Mouse (Mus musculus) cerebellum, postnatal 14 days (tissue): ENCODE data around the gene Slc25a26.

ENCODE experiments used
- DNase-seq, 2 experiments: peaks; one replicate each; pipeline ENCODE4 v3.0.0; 2021; ENCODE audit warnings: mixed read lengths in 2 of 2

The Slc25a26 gene

DNA sequence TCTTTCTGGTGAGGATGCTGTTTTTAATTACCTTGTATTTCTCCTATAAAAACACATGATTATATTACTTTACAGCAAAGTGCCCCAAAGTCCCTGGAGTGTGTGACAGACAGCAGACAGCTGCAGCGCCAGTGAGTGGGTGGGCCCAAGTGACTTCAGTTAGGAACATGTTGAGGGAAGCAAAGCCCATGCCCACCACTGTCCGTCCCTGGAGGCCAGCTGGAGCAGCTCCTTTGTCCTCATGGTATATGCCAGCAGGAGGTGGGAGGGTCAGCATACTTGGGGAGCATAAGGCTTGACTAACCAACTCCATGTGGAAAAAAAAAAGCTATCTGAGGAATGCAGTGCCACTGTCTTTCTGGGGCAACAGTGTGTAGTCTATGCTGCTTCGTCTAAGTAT lies 103.9 kb downstream of the Slc25a26 start:
- no peak for DNase-seq

DNA sequence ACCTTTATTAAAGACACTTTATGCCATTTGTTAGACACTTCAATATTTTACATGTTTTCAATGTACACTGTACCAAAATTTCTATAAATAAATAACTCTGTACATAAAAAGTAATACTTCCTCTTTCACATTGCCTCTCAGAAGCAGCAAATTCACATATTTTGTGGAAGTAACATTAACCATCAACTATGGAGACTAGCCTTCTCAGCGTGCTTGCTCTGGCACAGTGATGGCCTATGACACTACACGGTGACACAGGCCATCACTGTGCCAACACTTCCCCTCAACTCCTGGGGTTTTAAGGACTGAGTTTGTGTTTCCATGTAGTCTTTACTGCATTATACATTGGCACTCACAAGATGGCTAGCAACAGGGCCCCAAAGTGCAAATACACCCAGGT lies 104.4 kb downstream of the Slc25a26 start:
- no peak for DNase-seq

DNA sequence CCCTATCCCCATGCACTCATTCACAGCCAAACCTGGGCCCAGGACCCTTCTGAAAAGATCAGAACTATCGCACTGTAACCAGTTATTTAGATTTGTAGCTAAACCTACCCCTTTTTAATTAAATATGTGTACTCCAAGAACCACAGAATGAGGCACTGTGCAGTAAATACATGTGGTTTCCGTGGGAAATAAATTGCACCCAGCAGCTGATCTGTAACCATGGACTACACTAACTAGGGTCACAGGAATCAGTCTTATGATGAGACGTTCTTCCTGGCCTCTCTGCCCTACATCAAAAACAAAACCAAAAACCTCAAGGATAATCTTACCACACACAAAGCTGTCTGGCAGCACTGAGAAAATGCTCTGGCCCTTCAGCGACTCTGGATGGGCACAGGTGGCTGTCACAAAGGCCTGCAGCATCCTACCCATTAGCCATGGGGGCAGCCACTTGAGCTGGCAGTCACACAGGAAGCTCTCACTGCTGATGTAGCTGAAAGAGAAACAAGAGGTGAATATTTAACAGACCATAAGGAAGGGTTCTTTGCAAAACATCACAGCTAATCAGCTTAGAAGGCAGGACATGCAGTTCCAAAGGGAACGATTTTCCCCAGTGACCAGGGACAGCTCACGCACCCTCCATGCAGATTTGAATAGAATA lies 113.2 kb downstream of the Slc25a26 start:
- no peak for DNase-seq

DNA sequence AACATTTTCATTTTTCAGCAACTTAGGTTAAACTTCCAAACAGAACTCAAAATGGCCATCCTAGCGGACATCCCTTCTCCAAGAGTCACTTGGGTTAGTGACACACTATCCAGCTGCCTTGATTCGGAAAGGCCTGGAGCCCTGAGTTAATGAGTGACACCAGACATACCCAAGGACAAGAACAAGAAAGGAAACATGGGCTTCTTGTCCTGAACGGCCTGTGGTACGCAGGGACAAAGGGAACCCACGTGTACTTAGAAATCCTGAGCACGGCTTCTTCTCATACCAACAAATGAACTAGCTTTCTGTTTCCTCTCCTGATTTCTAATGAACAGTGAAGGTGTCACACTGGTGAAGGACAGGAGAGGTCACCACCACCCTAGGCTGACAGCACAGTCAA lies 114.2 kb downstream of the Slc25a26 start:
- DNase-seq, result no peak

DNA sequence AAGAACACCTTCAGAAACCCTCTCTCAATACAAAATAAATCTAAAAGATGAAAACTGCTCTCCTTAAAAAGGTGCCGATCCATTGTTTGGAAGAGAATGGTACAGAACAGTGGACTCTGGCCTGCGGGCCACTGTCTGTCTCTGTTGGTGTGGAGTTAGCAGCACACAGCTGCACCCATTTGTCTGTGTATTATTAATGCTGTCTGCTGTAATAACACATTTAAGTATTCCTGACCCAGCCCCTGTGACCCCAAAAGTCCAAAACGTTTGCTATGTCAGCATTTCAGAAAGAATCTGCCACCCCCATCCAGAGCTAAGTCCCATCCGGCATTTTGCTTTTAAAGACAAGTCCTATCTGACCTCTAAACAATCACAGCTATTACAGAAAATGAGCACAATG lies 115.8 kb downstream of the Slc25a26 start:
- DNase-seq, result no peak

DNA sequence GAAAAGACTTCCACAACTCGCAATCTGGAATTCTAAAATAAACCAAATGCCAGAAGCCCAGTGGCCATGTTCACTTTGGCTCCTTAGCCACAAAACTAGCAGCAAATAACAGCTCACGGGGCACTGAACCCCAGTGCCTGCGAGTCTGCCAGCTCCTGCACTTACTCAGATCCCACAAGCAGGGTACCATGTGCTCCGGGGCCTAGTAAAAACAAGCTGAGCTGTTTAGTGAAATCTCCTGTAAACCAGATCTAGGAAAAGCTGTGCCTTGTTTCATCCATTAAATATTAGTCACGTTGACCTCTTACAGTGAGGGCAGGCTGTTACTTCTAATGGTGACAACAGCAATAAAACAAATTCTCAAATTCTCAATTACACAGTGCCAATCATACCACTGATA lies 118.5 kb downstream of the Slc25a26 start:
- DNase-seq, result no peak

DNA sequence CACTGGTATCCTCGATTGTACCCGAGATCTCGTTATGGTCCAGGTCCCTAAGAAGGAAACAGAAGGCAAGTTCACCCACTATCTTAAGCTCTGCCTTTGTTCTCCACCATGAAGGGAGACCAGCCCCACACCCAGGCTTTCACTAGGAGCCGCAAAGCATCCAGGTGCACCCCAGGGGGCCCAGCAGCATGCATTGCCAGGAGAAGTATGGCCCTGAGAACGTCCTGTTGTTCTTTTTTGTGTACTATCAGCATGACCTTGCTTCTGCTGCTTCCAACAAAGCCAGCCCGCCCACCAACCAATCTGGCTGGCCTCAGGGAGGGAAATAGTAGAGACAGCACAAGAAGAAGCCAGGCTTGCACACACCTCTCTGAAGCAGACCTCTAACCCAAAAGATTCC lies 120.2 kb downstream of the Slc25a26 start:
- DNase-seq, result no peak

DNA sequence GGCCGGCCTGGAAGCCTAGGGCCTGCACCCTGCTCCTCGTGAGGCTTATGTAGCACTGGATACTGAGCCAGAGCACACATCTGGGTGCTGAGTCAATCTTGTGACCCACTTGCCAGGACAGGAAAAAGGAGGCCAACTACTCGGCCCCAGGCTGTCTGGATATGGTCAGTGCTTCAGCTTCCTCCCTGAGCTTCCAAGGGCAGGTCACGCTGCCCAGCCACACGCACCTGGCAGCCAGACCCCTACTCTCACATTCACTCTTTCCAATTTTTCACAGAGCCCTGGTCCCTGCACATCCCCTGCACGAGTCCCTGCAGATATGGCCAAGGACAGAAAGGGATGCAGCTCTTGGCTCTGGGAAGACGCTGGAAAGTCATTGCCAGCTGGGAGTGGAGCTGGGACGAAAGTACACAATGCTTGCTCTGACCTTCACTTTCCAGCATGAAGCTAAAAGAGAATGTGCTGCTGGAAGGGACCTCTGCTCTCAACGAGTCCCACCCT lies 120.7 kb downstream of the Slc25a26 start:
- DNase-seq, result no peak

DNA sequence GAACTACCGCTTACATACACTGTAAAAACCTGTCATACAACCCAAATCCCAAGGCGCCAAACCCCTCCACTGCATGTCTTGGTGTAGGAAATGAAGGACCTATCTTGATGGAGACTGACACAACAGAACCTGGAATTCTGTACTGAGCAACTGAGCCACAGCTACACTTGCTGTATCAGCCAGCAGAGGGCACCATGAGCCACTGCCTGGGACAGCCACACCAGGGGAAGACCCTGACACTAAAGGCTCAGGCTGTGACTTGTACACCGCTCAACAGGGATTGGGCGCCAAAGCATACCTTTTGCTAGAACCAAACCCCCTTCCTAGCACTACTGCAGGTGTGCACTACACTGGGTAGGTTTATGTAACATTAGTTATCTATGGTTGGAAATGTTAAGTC lies 122.9 kb downstream of the Slc25a26 start:
- DNase-seq, result peak; percentile 87 to 89

DNA sequence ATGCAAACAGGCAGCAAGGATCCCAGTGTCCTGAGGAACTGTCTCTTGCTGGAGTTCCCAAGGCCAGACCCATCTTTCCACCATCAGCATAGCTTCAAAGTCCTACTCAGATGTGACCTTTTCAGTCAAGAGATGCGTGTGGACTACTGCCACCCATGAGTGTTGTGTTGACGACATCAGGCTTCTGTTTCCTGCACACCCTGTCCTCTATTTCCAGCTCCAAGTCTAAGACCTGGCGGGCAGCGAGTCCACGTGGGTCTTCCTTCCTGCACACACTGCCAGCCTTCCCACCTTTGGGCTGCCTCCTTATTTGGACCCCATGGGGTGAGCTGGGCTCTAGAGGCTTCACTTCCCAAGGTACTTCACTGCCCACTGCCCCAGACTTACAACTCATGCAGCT lies 124.4 kb downstream of the Slc25a26 start:
- DNase-seq, result no peak

DNA sequence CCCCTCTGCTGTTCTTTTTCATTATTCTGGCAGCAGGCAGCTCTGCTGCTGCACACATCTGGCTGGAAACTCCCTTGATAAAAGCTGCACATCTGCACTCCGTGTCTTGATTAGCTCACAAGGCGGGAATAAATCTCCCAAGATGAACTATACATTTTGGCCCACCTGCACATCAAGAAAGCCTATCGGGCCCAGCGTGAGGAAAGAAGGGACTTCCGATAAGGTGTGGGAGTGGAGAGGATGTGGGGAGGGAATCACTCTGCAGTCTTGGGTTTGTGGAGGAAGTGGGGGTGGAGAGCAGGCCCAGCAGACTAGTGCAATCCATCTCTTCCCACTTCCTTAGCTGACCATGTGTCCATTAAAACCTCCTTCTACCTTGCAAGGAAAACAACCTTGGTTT lies 125.8 kb downstream of the Slc25a26 start:
- DNase-seq, result no peak

DNA sequence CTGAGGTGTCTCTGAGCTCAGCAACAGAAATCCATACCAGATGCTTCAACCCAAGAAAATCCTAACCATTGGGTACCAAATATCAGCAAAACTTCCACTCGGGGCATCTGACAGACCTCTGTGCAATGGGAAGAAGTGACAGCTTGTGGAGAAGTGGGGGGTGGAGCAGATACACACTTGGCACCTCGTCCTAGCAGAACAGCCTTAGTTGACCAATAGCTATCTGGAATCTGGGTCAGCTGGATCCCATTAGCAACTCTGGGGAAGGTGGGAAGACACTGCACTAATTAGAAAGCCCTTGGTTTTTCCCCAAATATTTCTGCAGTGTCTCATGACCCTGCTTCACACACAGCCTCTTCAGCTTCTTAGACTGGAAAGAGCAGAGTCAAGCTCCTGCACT lies 126.7 kb downstream of the Slc25a26 start:
- DNase-seq, result peak; percentile 46 to 58

DNA sequence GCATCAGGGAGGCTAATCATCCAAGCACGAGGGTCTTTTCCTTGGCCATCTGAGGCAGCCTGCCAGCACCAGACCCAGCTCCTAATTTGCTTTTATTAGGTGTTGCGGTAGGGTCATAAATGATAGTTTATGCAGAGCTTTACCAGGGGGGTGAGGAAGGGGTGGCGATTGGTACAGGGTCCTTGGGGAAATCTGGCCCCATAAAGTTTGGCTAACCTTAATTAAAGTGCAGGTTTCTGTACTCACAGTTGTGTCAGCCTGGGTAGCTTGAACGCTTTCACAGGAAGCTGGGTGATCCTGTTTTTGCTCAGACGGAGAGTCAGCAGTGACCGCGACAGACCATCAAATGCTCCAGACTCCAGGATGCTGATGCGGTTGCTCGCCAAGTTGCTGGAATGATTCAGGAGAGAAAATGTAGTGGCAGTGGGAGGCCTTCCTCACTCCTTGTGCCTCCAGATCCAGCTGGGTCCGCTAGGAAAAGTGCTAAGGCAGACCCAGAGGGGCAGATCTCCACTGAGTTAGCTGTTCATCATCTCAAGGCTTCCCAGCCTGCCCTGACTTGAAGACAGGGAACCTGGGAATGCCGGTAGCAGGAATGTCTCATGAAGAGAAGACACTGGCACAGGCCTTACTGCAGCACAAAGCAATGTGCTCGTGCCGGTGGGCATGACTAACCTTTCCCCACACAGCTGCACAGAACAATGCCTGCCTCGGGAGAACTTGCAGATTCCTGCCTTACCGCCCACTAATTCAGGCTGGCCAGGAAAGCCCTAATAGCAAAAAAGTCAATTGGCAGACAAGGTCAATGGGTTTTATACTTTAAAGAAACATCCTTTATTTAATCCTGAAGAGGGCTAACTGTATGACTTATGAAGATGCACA lies 127.8 kb downstream of the Slc25a26 start:
- no peak for DNase-seq

DNA sequence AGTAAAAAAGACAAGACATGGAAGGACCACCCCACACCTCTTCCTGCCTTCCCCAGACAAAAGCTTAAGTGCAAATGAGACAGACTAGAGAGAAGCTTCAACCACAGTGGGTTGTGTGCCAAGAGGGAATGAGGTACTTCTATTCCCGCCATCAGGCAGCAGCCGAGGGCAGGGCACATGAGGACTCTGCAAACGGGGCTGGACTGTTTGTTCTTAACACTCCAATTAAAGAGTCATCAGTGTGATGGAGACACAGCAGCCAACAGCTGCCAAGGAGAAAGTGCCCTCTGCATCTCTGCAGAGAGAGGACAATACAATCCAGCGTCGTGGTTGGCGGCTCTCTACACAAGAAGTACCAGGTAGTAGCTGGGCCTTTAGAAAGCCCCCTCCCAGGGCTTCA lies 128.7 kb downstream of the Slc25a26 start:
- DNase-seq, result no peak

DNA sequence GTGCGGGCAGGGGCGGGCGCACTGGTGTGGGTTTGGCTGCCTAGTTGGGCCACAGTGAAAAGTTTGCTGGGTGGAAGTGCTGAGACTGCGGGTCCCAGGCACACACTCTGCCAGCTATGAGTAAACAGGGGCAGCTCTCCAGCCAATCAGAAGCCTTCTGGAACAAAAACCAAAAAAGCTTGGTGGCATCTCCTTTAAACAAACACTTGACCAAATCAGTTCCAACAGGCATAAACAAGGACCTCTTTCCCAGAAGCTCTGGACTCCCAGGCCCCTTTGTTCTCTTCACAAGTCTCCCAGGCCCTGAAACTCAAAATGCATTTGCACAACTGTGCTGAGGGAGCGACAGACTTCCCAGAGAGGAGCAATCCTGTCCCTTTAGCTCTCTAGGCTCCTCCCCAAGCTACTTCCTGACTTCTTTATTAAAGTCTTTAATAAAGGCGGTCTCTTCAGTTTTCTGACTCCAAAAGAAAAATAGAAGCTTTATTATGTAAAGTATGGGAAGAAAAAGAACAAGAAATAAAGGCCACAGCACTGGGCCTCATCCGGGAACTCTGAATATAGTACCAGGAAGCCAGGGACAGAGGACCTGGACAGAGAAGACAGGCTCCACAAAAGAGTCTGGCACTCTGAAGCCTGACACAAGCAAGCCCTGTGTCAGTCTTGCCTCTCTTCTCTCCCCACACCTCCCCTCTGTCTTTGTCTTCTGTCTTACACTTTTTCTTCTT lies 131.1 kb downstream of the Slc25a26 start:
- no peak for DNase-seq

DNA sequence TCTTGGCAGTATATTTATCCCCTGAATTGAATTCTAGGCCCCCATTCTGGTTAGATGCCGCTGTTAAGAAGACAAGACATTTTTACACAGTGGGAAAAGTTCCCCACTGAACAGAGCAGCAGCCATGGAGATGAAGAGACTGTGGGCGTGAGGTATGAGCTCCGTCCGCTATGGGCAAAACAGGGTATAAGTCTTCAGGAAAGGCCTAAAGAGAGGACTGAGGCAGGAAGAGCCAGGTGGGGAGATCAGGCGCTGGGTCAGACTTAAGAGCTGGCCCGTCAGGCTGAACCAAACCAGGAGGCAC lies 131.6 kb downstream of the Slc25a26 start:
- no peak for DNase-seq

DNA sequence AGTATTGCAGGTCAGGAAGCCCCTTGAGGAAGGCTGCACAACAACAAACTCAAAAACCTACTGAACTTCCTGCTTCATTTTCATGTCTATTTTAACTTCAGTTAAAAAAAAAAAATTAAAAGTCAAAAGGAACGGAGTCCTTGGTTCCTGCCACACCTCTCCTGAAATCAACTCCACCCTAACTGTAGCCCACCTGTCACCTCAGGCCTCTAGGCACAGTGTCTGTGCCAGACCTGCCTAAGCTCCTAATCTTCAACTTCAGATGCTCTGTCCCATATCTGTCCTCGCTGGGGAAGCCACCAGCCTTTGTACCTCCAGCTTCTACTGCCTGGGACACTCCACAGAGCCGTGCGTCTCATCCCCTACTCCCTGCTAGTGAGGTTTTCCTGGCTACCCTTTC lies 134.1 kb downstream of the Slc25a26 start:
- DNase-seq, result no peak

DNA sequence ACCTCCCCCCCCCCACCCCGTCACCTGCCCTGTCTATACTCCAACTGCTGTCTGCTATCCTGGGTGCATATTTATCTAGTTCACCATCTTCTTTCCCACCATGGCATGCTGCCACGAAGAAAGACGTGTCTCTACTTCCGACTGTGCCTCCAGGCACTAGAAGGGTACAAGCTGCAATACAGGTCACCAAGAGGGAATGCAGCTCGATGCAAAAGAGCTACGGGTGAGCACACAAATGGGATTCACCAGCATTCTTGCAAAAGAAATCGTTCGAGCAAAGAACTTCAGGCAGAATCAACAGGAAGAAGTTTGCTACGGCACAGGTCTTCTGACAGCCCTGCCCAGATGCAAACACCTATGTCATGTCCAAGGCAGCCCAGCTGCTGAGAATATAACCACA lies 134.6 kb downstream of the Slc25a26 start:
- no peak for DNase-seq

DNA sequence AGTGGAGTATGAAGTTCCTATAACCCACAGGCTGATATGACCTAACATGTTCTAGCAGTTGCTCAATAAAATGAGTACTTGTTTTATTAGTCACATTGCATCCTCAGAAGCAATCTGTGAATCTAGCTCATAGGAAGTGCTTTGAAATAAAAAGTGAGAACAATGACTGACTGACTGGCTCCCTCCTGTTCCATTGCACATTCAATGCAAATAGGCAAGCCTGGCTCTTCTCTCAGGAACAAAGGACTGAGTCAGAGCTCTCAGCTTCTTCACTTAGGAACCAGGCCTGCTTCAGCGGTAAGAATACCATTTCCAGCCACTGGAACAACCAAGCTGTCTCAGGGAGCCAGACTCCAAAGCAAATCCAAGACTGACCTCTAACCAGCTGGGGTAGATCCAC lies 135.2 kb downstream of the Slc25a26 start:
- DNase-seq, result no peak

DNA sequence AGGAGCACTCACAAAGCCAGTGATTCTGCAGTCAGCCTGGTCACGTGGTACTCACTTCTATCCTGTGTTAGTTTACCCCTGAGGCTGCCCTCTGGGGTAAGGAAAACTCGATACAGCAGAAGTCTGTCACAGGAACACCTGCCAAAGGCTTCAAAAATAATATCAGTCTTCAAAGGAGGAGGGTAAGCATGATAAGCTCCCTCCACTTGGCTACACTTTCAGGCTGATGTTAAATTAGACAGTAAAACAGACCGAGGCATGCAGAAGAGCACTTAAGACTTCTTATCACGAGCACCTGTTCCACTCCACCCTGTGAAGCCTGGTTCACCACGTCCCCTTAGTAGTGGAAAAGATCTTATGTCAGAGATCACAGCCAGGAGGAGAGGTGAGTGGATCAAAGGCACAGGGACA lies 136.9 kb downstream of the Slc25a26 start:
- no peak for DNase-seq

DNA sequence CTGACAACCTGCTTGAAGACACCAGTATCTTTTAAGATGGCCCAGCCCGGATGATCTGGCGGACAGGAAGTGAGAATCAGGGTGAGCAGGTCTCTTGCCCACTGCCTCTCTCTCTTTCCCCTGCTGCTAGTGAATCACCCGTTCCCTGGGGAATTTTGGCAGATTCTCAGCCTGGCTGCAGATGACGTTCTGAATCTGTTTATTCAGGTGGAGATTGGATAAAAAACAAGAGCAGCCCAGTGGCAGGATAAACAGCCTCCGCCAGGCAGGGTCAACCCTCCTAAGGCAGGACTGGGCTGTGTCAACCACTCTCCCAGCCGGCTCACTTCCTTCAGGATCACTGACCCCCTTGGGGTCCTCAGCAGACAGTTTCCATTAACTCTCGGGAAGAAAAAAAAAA lies 140.2 kb downstream of the Slc25a26 start:
- peak; percentile 55 to 63 for DNase-seq

DNA sequence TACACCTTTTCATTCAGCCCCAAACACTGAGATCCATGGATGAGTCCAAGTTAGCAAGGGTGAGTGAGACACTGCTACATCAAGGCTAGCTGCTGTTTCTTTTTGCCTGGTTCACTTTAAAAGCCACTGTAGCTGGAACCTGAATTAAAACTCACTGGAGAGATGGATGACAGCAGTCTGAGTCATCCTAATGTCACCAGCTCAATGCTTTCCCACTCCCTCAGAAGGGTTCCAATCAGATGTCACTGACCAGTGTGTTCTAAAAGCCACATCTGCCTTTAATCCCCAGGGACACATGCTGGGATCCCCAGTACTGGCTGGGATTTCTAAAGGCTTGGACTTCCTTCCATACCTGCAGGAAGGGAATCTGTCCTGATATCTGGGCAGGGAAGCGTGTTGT lies 141.9 kb downstream of the Slc25a26 start:
- DNase-seq, result no peak

DNA sequence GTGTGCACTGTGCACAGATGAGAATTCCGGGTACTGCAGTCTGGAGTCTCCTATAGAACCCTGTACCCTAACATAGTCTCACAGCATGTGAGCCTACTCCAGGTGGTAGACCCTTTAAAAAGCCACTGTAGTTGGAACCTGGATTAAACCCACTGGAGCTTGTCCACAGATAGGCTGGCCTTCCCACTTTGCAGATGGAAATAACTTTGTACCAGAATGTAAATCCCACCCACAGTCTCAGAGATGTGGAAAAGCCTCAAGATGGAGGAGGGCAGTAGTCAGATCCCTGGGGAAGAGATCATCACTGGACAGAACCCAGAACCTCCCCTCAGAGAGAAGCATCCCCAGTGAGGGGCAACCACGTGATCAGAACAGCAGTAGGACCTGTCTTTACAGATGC lies 143.9 kb downstream of the Slc25a26 start:
- DNase-seq, result no peak

DNA sequence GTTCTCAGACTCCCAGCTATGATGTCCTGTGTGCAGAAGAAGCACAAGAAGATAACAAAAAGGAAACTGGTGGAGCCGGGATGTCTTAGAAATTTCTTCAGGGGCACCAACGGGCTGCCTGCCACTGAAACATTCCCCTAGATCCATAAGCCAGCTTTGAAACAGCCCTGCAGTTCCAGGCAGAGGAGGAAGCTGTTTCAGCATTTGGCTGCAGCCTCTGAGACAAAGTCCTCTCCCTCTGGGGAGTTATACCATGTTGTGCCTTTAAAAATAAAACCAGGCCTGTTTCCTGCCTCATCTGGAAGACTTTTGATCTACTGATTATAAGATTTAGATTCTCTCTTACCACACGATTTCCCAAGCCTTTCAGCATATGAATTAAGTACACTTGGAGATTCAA lies 144.5 kb downstream of the Slc25a26 start:
- no peak for DNase-seq
